Mouse (Mus musculus) stomach, embryonic 16.5 days (tissue): ENCODE data around the gene Atg101. TPM values are rescaled to one million over a fixed set of nuclear protein-coding genes. Genes with fewer than 3 reads are reported as not detected.

Source experiments
- polyA plus RNA-seq: library from polyadenylated mRNA; unstranded; fragments of >200 nt; fragmentation: Nextera tagmentation; extraction: Ambion mirVana; gene quantifications from 2 replicates; pipeline ENCODE4 v1.2.1, GENCODE M21; 2015

Atg101 gene
- polyA plus RNA-seq, 1 experiment from 2014 or later: 66.9 TPM

Other genes with a start within 250 kb of the Atg101 start
- gene Gm47841, start 236.9 kb upstream of the Atg101 start, polyA plus RNA-seq: not detected in 2 replicates
- 0.05 and 0.10 TPM in 2 replicates for gene Fignl2, start 205.7 kb upstream of the Atg101 start, polyA plus RNA-seq
- gene Ankrd33, start 168.5 kb upstream of the Atg101 start, polyA plus RNA-seq: not detected in 2 replicates
- gene Acvrl1, start 155.8 kb upstream of the Atg101 start, polyA plus RNA-seq: 34.9 and 39.3 TPM in 2 replicates
- 11.6 and 12.1 TPM in 2 replicates for gene Acvr1b, start 110.2 kb upstream of the Atg101 start, polyA plus RNA-seq
- 2.1 and 2.7 TPM in 2 replicates for gene Grasp, start 60.1 kb upstream of the Atg101 start, polyA plus RNA-seq
- 12.9 and 13.3 TPM in 2 replicates for gene Nr4a1, start 30.0 kb upstream of the Atg101 start, polyA plus RNA-seq
- gene 6030408B16Rik, start 8.9 kb downstream of the Atg101 start, polyA plus RNA-seq: 9.4 and 9.5 TPM in 2 replicates
- 37.4 and 64.5 TPM in 2 replicates for gene Krt80, start 85.9 kb downstream of the Atg101 start, polyA plus RNA-seq
- gene Krt7, start 126.8 kb downstream of the Atg101 start, polyA plus RNA-seq: 378 and 523 TPM in 2 replicates
- gene Krt87, start 154.5 kb downstream of the Atg101 start, polyA plus RNA-seq: 0.19 and 0.26 TPM in 2 replicates
- gene Krt88, start 163.5 kb downstream of the Atg101 start, polyA plus RNA-seq: 0.15 TPM in 1 of 2 replicates, not detected in the other
- not detected in 2 replicates for gene Krt81, start 179.5 kb downstream of the Atg101 start, polyA plus RNA-seq
- not detected in 2 replicates for gene Krt86, start 189.2 kb downstream of the Atg101 start, polyA plus RNA-seq
- not detected in 2 replicates for gene Krt83, start 207.2 kb downstream of the Atg101 start, polyA plus RNA-seq
- not detected in 2 replicates for gene Gm49425, start 233.0 kb downstream of the Atg101 start, polyA plus RNA-seq
- gene Krt84, start 248.5 kb downstream of the Atg101 start, polyA plus RNA-seq: 0.09 TPM in 1 of 2 replicates, not detected in the other